Mouse (Mus musculus) olfactory bulb, adult 2 months (tissue): Measurements from ENCODE around the gene Spats2.

ENCODE experiments used
- CTCF ChIP-seq: fragments of 200-500 bp; IDR thresholded peaks from 2 replicates; pipeline ENCODE4 v1.5.1; 2012; ENCODE audit warnings: low read depth, mild to moderate bottlenecking, low read length, moderate library complexity; ENCODE audit not compliant: insufficient read depth
- POLR2A ChIP-seq: fragments of 200-500 bp; IDR thresholded peaks from 2 replicates; pipeline ENCODE4 v1.6.1; 2012; ENCODE audit warnings: mild to moderate bottlenecking, low read depth, low read length, moderate library complexity; ENCODE audit not compliant: insufficient read depth

DNA sequence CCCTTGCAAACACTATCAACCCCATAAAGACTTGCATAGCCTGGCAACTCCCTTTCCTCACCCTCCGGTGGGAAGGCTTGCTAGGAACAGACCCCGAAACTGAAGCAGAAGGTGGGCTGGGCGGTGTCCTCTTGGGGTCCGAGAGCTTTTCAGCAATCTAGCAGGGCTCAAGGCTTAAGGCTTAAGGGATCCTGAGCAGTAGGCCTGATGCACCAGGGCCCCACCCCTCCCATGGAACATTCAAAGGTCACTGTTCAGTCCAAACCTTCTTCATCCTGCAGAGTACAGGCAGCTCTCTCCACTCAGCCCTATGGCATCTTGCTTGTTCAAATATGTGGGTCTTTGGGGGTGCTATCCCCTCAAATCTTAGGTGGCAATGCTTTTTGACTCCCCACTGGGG, 39.7 kb upstream of the Spats2 start:
- TF ChIP-seq POLR2A (no peak), CTCF (no peak)
